Mouse (Mus musculus): ENCODE results near the gene Dusp13.

Gene Dusp13

GRCm38 (mm10) chr14:21705462-21705861, 45.5 kb downstream of the Dusp13 start:
- no peak for DNase-seq (ENCODE audit: low read depth, low spot score)

- DNase-seq (ENCODE audit: low read depth, low spot score) = no peak
Measured at GRCm38 (mm10) chr14:21703255-21703654, 47.7 kb downstream of the Dusp13 start.

GRCm38 (mm10) chr14:21702691-21703090, 48.3 kb downstream of the Dusp13 start:
- DNase-seq (ENCODE audit: low read depth, low spot score) = no peak

GRCm38 (mm10) chr14:21696186-21696830, 54.7 kb downstream of the Dusp13 start:
- no peak for DNase-seq (ENCODE audit: low read depth, low spot score)

GRCm38 (mm10) chr14:21695020-21695419, 56.0 kb downstream of the Dusp13 start:
- DNase-seq (ENCODE audit: low read depth, low spot score) = no peak

GRCm38 (mm10) chr14:21691070-21691469, 59.9 kb downstream of the Dusp13 start:
- no peak for DNase-seq (ENCODE audit: low read depth, low spot score)

- no peak for DNase-seq (ENCODE audit: low read depth, low spot score)
Measured at GRCm38 (mm10) chr14:21686376-21687279, 64.4 kb downstream of the Dusp13 start.

GRCm38 (mm10) chr14:21685411-21686146, 65.4 kb downstream of the Dusp13 start:
- DNase-seq (ENCODE audit: low read depth, low spot score) = no peak

- no peak for DNase-seq (ENCODE audit: low read depth, low spot score)
Measured at GRCm38 (mm10) chr14:21683834-21684233, 67.1 kb downstream of the Dusp13 start.

Measured in WW6 (cell line).